Mouse (Mus musculus) left cerebral cortex, postnatal 4 days (tissue): ENCODE data around the gene Lamtor1. TPM values are rescaled to one million over a fixed set of nuclear protein-coding genes. Genes with fewer than 3 reads are reported as not detected.

Experiments
- DNase-seq: peaks from one replicate; pipeline ENCODE4 v3.0.0-alpha.2; 2022
- intact Hi-C: fragments of 180-260 bp; cut with DNase I; formaldehyde crosslinking; loops from one replicate; pipeline ENCODE4 v1.15.1; 2025
- total RNA-seq, 2 experiments: library from RNA; stranded (reverse); gene quantifications; 2 replicates each; pipeline ENCODE4 v1.2.3; 2021

Lamtor1 gene
- 10 to 100 TPM; 86.2 to 91.6 TPM for total RNA-seq

DNA sequence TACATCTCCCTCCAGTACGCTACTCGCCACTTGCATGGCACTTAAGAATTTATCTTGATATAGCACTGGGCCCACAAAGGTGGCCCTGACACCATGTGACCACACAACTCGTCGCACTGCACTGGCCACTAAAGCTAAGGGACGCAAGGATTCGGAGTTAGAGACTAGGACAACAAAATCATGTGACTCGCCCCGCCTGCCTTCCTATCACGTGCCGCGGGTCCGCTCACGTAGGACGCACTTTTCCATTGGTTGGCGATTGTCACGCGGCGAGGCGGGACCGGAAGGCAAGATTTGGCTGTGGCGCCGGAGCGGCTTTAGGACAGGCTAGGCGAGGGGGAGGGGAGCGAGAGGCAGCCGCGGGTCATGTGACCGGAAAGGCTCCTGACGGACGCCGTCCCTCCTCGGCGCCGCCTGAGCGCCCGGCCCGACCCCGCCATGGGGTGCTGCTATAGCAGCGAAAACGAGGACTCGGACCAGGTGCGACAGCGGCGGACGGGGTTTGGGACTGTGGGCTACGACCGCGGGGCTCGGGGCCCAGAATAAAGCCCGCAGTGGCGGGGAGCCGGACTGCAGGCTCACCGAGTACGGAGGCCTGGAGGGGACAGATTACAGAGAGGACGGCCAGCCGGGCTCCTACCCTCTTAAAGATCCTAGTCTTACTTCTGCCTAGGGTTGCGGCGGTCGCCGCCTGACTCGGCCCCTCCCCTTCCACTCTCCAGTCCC, at the start of gene Lamtor1:
Lamtor1 (plus strand) TSS at position 344 of the 726 bp plus-strand sequence.
- intact Hi-C loops, result no loop called here
- DNase-seq, result peak; percentile 100

DNA sequence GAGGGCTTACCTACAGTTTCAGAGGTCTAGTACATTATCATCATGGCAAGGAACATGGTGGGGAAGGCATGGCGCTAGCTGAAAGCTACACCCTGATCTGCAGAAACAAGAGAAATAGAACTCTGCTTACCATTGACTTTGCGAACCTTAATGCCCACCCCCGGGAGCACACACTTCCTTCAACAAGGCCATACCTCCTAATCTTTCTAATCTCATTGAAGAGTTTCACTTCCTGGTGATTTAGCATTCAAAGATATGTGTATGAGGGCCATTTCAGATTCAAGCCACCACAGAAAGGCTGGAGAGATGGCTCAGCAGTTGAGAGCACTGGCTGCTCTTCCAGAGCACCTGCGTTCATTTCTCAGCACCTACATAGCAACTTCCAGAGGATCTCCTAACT, 48.6 kb upstream of the Lamtor1 start, which contains the start of gene Folr2:
Folr2 (minus strand) TSS at position 101 of the 400 bp plus-strand sequence.
- no peak for DNase-seq
- intact Hi-C loops, result no loop called here

DNA sequence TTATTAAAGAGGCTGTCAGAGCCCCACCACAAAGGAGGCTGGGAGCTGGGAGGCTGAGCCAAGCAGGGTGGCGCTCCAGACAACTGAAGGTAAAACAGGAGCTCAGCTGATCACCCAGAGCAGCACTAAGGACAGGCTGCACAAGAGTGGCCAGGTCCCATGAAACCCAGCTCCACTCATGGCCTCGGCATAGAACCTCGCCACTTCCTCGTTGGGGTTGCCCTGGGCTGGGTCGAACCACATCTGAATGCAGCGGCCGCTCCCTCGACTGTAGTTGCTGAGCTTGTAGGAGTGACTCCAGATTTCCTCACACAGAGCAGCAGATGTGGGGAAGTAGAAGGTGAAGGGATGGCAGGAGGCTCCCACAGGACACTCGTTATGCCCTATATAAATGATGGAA, 47.3 kb upstream of the Lamtor1 start:
- no peak for DNase-seq
- intact Hi-C loops, result no loop called here

DNA sequence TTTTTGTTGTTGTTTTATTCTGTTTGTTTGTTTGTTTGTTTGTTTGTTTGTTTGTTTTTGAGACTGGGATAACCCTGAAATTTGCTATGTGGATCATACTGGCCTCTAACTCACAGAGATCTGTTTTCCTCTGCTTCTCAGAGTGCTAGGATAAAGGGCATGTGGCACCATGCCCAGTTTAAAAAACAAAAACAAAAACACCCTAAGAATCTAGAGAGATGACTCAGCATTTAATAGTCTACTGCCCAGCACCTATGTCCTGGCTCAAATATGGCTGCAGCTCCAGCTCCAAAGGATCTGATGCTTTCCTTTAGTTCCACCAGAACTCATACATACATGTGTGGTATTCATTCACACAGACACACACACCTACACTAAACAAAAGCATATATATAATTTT, 44.7 kb upstream of the Lamtor1 start:
- no peak for DNase-seq
- intact Hi-C loops, result no loop called here

- intact Hi-C loops, result no loop called here
Observed at GRCm38 (mm10) chr7:101862291-101862690, 43.4 kb upstream of the Lamtor1 start.

DNA sequence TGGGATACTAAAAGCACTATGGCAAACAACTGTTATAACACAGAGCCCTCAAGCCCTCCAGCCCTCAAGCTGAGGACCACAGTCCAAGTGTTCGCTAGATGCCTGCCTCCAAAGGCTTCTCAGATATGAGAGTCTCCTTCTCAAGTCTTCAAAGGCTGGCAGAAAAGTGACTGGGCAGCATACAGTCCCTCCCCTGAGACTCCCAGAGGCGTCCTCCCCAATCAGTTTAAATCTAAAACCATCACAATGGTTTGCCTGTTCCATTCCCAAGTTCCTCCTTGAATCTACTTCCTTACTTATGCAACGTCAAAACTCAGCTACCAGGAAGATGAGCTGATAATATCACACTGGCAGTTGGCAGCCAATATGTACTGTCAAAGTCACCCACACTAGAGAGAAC, 42.3 kb upstream of the Lamtor1 start, which contains the start of gene Anapc15:
Anapc15 (plus strand) TSS at position 301 of the 400 bp plus-strand sequence.
- no peak for DNase-seq
- intact Hi-C loops, result no loop called here

More at GRCm38 (mm10) chr7:101862291-101862690, 43.4 kb upstream of the Lamtor1 start:
- no peak for DNase-seq

- no peak for DNase-seq
- intact Hi-C loops, result no loop called here
Observed at GRCm38 (mm10) chr7:101866491-101867265, 39.0 kb upstream of the Lamtor1 start.

DNA sequence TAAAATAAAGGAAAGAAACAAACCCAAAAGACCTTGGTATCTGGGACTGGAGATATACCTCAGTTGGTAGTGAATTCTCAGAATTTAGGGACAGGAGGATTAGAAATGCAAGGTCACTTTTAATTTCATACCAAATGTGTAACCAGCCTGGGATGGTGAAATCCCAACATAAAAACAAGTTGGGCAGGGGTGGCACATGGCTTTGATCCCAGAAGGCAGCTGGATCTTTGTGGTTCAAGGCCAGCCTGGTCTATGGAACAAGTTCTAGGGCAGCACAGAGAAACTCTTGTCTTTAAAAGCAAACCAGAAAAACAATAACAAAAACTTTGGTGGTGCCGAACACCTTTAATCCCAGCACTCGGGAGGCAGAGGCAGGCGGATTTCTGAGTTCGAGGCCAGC, 38.2 kb upstream of the Lamtor1 start:
- DNase-seq, result no peak
- intact Hi-C loops, result no loop called here

DNA sequence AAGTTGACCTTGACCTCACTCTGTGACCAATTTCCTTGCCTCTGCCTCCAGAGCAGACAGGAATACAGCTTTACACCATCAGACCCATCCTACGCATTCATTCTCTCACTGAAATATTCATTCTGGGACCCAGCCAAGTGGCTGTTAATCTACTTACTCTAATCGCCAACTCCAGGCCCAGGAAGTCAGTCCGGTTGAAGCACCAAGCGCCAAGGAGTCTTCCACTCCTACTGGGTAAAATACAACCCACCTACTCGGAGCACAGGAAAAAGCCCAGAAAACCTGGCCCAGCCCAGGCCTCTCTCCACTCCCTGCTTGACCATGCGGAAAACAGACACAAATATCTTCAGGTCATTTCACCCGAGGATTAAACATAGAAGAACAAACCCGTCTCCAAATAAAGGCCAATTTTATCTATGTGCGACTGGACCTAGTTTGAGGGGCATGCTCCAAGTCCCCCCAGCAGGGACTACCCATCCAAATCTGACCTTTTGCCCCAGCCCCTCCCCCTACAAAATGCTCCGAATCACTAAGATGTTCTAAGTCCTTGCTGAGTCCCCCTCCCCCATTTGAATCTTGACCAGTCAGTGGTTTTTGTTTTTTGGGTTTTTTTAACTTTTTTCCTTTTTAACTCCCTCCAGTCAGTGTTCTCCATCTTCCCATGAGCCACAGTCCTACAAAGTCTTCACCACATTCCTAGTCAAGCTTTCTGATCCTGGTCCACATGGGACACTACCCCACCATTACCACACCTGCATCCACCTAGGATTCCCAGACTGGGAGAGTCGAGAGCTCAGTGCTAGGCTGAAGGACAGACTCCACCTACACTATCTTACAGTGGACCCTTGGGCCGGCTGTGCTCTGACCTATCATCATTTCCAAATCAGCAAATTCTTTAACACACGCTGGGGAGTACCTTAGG, 37.2 kb upstream of the Lamtor1 start:
- no peak for DNase-seq
- intact Hi-C loops, result no loop called here

- no peak for DNase-seq
- intact Hi-C loops, result no loop called here
Observed at GRCm38 (mm10) chr7:101869163-101869500, 36.6 kb upstream of the Lamtor1 start.

DNA sequence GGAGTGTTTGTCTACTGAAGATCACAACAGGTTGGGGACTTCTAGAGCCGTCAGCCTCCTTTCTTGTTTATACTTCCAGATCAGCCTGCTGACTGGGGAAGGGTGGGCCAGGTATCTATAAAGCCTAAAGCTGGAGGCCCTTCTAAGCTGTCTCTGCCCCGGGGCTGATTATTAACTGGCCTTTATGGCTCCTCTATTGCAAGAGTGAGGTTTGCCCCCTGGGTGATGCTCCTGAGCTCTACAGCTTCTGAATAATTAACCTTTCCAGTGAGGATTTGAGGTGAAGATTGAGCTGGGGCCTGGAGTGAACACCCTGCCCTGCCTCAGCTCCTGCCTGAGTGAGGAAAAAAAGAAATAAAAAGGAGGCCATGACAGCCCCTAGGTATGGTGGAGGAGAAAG, 35.1 kb upstream of the Lamtor1 start, which contains the start of gene Folr1:
Folr1 (minus strand) TSS at position 160 of the 400 bp plus-strand sequence.
- intact Hi-C loops, result no loop called here
- no peak for DNase-seq

DNA sequence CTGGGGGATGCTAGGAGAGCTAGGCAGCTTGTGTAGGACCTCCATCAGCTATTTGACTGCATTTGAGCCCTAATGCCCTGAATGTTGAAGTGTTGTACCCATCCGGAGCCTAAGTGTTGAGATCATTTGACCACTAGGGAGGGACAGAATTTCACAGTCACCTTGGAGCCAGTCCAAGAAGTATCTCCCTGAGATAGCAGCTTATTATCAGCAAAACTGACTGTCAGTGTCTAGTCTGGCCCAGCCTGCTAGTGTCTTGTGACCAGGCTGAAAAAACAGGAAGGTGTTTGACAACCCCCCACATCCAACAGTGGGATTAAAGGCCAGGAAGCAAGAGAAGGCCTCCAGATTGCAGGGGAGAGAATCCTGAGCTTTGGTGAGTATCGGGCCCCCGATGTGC, 34.4 kb upstream of the Lamtor1 start:
- intact Hi-C loops, result no loop called here
- DNase-seq, result no peak

GRCm38 (mm10) chr7:101875978-101876377, 29.7 kb upstream of the Lamtor1 start:
- no peak for DNase-seq
- intact Hi-C loops, result no loop called here

GRCm38 (mm10) chr7:101880855-101881254, 24.8 kb upstream of the Lamtor1 start:
- intact Hi-C loops, result no loop called here
- no peak for DNase-seq

DNA sequence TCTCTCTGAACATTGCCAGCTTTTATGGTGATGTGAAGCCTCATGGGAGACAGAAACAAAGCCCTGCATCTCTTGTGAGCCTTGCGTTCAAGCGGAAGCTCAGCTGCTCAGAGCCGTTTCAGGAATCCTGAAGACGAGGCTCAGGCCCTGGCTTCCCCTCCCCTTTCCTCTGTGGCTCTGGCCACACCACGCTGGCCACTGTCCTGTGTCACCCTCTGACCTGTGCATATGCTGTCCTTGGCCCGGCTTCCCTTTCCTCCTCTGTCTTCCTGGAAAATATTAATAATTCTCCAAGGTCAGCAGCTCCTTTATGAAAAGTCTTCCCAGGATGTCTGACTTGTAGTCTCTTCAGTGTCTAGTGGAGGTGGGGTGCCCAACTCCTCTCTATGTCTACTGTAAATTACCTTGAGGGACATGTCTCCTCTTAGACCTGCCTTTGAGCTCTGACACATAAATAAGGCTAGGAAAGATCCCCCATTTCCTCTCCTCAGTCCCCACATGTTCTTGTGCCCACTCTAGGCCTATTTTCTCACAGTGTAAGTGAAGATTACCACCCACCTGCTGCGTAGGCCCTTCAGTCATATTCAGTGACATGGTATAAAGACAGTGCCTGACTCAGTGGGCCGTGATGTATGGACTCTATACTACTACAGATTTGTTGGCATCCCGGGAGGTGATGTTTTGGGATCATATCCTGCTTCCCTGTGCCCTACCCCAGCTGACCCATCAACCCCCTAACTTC, 23.1 kb upstream of the Lamtor1 start:
- DNase-seq, result no peak
- intact Hi-C loops, result no loop called here

GRCm38 (mm10) chr7:101884160-101884559, 21.5 kb upstream of the Lamtor1 start:
- intact Hi-C loops, result no loop called here
- DNase-seq, result no peak

GRCm38 (mm10) chr7:101886274-101886673, 19.4 kb upstream of the Lamtor1 start:
- intact Hi-C loops, result no loop called here
- no peak for DNase-seq

- intact Hi-C loops, result no loop called here
Observed at GRCm38 (mm10) chr7:101888460-101888859, 17.2 kb upstream of the Lamtor1 start.

DNA sequence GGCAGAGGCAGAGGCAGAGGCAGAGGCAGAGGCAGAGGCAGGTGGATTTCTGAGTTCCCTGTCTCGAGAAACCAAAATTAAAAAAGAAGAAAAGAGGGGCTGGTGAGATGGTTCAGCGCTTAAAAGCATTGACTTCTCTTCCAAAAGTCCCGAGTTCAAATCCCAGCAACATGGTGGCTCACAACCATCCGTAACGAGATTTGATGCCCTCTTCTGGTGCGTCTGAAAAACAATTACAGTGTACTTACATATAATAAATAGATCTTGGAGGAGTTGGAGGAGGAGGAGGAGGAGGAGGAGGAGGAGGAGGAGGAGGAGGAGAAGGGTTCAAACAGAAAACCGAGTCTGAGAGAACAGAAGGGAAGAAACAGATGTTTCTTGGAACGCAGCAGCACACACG, 10.0 kb upstream of the Lamtor1 start:
- DNase-seq, result no peak
- intact Hi-C loops, result loop anchor here (10.0 kb wide), 1 partner anchor 231 kb away; the partner anchor contains the start of gene Clpb

More at GRCm38 (mm10) chr7:101888460-101888859, 17.2 kb upstream of the Lamtor1 start:
- no peak for DNase-seq
